Mouse (Mus musculus): ENCODE results near the gene Gas2.

DNA sequence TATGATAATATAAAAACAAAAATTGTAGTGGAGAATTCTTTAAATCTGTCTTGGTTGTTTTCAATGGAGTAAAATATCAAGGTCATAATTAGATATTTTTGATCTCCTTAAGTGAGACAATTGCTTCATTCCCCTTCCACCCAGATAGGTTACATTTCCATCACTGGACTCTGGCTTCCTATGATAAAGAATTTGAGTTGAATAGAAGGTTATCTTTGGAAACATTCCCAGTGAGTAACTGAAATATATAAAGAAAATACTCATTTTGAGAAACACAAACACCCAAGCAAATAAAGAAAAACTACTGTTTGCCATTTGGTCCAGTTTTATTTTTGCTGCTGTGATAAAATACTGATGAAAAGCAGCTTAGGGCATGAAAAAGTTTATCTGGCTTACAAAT, 10.8 kb downstream of the Gas2 start:
- no peak for TF ChIP-seq CTCF (conservative IDR thresholded peaks at IDR 0.05; ENCODE audit: low read length)
- no peak for TF ChIP-seq POU5F1 (IDR thresholded peaks at IDR 0.05; ENCODE audit: borderline replicate concordance, low read length)
- TF ChIP-seq NANOG (IDR thresholded peaks at IDR 0.05; ENCODE audit: borderline replicate concordance, low read length): no peak

Measured in E14TG2a.4 (cell line).